Mouse (Mus musculus) testis, adult 2 months (tissue): ENCODE measurements around the gene Fgf4.

Source experiments
- CTCF ChIP-seq: fragments of 200-500 bp; IDR thresholded peaks from 2 replicates; pipeline ENCODE4 v1.5.1; 2012; ENCODE audit warnings: low read depth, mild to moderate bottlenecking, inconsistent platforms, low read length, moderate library complexity; ENCODE audit not compliant: control insufficient read depth, insufficient read depth, insufficient replicate concordance
- POLR2A ChIP-seq: fragments of 200-500 bp; IDR thresholded peaks from 2 replicates; pipeline ENCODE4 v1.6.1; 2012; ENCODE audit warnings: low read depth, mild to moderate bottlenecking, inconsistent platforms, low read length, moderate library complexity; ENCODE audit not compliant: control insufficient read depth

- TF ChIP-seq CTCF (0 out of 2 replicates have a peak, but pooled peaks have one; percentile 7), POLR2A (no peak)
Observed at GRCm38 (mm10) chr7:144894191-144894590, 47.0 kb downstream of the Fgf4 start.
